Mouse (Mus musculus): ENCODE results near the gene Krr1. TPM values are rescaled to one million over a fixed set of nuclear protein-coding genes. Genes with fewer than 3 reads are reported as not detected.

Krr1 gene
- polyA plus RNA-seq, 1 experiment, result 10.5 TPM

DNA sequence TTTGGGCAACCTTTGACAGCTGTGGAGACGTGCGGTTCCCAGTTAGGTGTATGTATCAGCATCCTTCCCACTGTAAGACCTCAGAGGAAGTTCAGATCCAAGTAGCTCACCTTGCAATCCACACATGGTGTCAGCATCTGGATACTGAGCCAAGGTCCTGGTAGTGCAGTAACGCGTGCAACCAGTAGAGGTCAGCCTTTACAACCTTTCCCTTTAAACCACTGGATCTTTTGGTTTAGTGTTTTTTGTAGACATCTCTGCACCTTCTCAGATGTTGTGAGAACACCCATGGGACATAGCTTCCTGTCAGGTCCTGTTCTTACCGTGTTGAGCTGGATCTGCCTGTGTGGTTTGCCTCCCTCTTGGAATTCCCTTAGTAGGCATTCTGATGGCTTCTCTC, 5.1 kb downstream of the Krr1 start:
- Histone ChIP-seq H3K4me2 (ENCODE audit: low read depth) (no peak overlapping the region), H3ac (ENCODE audit: control insufficient read depth, insufficient read length) (no peak overlapping the region), H3K4me3 (no peak overlapping the region), H3K36me3 (ENCODE audit: control insufficient read depth, insufficient read depth) (peaks cover 45% of the 10 kb centered on the region), H3K27me3 (ENCODE audit: control insufficient read depth, insufficient read depth, insufficient read length) (no peaks in the 10 kb centered on the region), H3K79me2 (ENCODE audit: control insufficient read depth, insufficient read depth) (peaks cover 46% of the 10 kb centered on the region)
- TF ChIP-seq POLR2A (IDR thresholded peaks at IDR 0.05; ENCODE audit: insufficient read length, low read depth) (no peak), MYOG (IDR thresholded peaks at IDR 0.05; ENCODE audit: control insufficient read depth in 1 of 3, insufficient read depth in 1 of 3, insufficient read length in 2 of 3, low read depth in 2 of 3) (no peak), USF1 (IDR thresholded peaks at IDR 0.05; ENCODE audit: low read depth) (no peak), REST (IDR thresholded peaks at IDR 0.05; ENCODE audit: insufficient read depth, insufficient read length) (no peak), SRF (IDR thresholded peaks at IDR 0.05; ENCODE audit: control insufficient read depth, insufficient read length, low read depth) (no peak), POLR2AphosphoS2 (IDR thresholded peaks at IDR 0.05; ENCODE audit: insufficient read length, low read depth) (no peak), CEBPB (IDR thresholded peaks at IDR 0.05; ENCODE audit: insufficient read depth, poor library complexity, severe bottlenecking) (no peak), TCF12 (IDR thresholded peaks at IDR 0.05; ENCODE audit: insufficient read depth, poor library complexity, severe bottlenecking) (no peak), MYOD1 (IDR thresholded peaks at IDR 0.05; ENCODE audit: control insufficient read depth in 1 of 3, insufficient read length in 2 of 3, low read depth in 2 of 3) (no peak), MAX (IDR thresholded peaks at IDR 0.05; ENCODE audit: low read depth) (no peak), E2F4 (IDR thresholded peaks at IDR 0.05; ENCODE audit: insufficient read depth) (no peak), TCF3 (IDR thresholded peaks at IDR 0.05; ENCODE audit: insufficient read length, low read depth) (no peak)

DNA sequence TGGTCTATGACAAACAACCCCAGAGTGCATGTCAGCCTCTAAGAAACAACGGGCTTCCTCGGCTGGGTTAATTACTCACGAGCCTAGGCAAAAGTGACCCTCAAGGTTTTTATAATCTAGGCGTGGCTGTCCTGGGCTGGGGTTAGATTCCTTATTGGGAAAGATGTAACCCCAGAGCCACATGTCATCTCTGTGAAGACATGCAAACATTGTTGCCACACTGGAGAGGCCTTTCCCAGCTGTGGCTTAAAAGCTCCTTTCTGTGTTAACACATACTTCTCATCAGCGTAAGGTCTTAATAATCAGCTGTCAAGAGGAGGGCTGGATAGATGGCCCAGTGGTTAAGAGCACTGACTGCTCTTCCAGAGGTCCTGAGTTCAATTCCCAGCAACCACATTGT, 10.6 kb downstream of the Krr1 start:
- Histone ChIP-seq H3K79me2 (ENCODE audit: control insufficient read depth, insufficient read depth) (peaks cover 4% of the 10 kb centered on the region), H3K36me3 (ENCODE audit: control insufficient read depth, insufficient read depth) (peaks cover 81% of the 10 kb centered on the region), H3K27me3 (ENCODE audit: control insufficient read depth, insufficient read depth, insufficient read length) (no peaks in the 10 kb centered on the region), H3K4me2 (ENCODE audit: low read depth) (no peak overlapping the region), H3ac (ENCODE audit: control insufficient read depth, insufficient read length) (no peak overlapping the region), H3K4me3 (no peak overlapping the region)
- TF ChIP-seq REST (IDR thresholded peaks at IDR 0.05; ENCODE audit: insufficient read depth, insufficient read length) (no peak), POLR2AphosphoS2 (IDR thresholded peaks at IDR 0.05; ENCODE audit: insufficient read length, low read depth) (no peak), CEBPB (IDR thresholded peaks at IDR 0.05; ENCODE audit: insufficient read depth, poor library complexity, severe bottlenecking) (no peak), USF1 (IDR thresholded peaks at IDR 0.05; ENCODE audit: low read depth) (no peak), MAX (IDR thresholded peaks at IDR 0.05; ENCODE audit: low read depth) (no peak), E2F4 (IDR thresholded peaks at IDR 0.05; ENCODE audit: insufficient read depth) (no peak), TCF12 (IDR thresholded peaks at IDR 0.05; ENCODE audit: insufficient read depth, poor library complexity, severe bottlenecking) (no peak), POLR2A (IDR thresholded peaks at IDR 0.05; ENCODE audit: insufficient read length, low read depth) (no peak), MYOD1 (IDR thresholded peaks at IDR 0.05; ENCODE audit: control insufficient read depth in 1 of 3, insufficient read length in 2 of 3, low read depth in 2 of 3) (no peak), SRF (IDR thresholded peaks at IDR 0.05; ENCODE audit: control insufficient read depth, insufficient read length, low read depth) (no peak), MYOG (IDR thresholded peaks at IDR 0.05; ENCODE audit: control insufficient read depth in 1 of 3, insufficient read depth in 1 of 3, insufficient read length in 2 of 3, low read depth in 2 of 3) (no peak), TCF3 (IDR thresholded peaks at IDR 0.05; ENCODE audit: insufficient read length, low read depth) (no peak)

DNA sequence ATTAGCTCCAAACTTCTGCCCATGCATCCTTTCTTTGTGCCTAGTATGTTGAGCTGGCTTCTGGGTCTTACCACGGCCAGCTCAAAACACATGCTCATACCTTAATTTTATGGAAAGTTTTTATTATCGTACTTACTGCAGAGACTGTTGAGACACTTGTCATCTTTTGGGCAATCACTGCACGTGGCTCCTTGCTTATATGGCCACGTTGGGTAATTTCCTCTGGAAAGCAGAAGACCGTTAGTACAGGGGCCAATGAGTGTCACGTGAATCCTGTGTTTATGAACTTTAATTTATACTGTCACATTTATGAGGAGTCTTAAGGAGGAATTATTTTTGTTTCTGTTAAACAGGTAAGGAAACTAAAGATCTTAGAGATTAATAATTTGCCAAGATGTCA, 14.0 kb downstream of the Krr1 start:
- TF ChIP-seq POLR2AphosphoS2 (IDR thresholded peaks at IDR 0.05; ENCODE audit: insufficient read length, low read depth) (no peak), CEBPB (IDR thresholded peaks at IDR 0.05; ENCODE audit: insufficient read depth, poor library complexity, severe bottlenecking) (no peak), MAX (IDR thresholded peaks at IDR 0.05; ENCODE audit: low read depth) (no peak), MYOD1 (IDR thresholded peaks at IDR 0.05; ENCODE audit: control insufficient read depth in 1 of 3, insufficient read length in 2 of 3, low read depth in 2 of 3) (no peak), E2F4 (IDR thresholded peaks at IDR 0.05; ENCODE audit: insufficient read depth) (no peak), TCF12 (IDR thresholded peaks at IDR 0.05; ENCODE audit: insufficient read depth, poor library complexity, severe bottlenecking) (no peak), REST (IDR thresholded peaks at IDR 0.05; ENCODE audit: insufficient read depth, insufficient read length) (no peak), USF1 (IDR thresholded peaks at IDR 0.05; ENCODE audit: low read depth) (no peak), SRF (IDR thresholded peaks at IDR 0.05; ENCODE audit: control insufficient read depth, insufficient read length, low read depth) (no peak), POLR2A (IDR thresholded peaks at IDR 0.05; ENCODE audit: insufficient read length, low read depth) (no peak)
- H3K36me3 ChIP-seq (ENCODE audit: control insufficient read depth, insufficient read depth), result peaks cover 56% of the 10 kb centered on the region
- H3K79me2 ChIP-seq (ENCODE audit: control insufficient read depth, insufficient read depth), result no peaks in the 10 kb centered on the region

DNA sequence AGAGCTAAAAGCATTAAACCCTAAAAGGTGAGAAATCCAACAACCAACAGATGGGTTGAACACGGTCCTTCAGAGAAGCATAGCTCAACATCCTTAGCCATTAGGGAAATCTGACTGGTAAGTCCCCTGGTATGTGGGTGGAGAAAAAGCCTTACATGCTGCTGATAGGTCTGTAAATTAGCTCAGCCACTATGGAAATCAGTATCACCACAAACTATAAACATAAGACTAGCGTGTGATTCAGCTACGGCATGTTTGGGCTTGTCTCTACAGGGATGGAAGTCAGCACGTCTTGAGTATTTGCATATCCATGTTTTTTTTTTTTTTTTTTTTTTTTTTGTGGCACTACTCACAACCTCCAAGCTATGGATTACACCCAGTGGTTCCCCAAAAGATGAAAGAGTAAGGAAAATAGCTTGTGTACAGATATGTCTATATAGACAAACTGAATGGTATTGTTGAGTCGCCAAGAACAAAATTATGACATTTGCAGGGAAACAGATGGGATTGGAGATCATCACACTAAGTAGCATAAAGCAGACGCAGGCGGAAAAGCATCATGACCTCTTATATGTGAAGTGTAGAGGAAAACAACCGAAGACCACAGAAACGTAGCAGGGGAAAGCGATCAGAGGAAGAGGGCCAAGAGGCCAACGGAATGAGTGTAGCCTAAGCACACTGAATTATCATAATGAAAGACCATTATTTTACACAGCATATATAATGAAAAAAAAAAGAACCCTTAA, 23.5 kb downstream of the Krr1 start:
- no peak for TF ChIP-seq REST (IDR thresholded peaks at IDR 0.05; ENCODE audit: insufficient read depth, insufficient read length)
- no peak overlapping the region for H3K4me2 ChIP-seq (ENCODE audit: low read depth)
- H3K79me2 ChIP-seq (ENCODE audit: control insufficient read depth, insufficient read depth), result no peaks in the 10 kb centered on the region
- no peak overlapping the region for H3K4me3 ChIP-seq
- no peak overlapping the region for H3ac ChIP-seq (ENCODE audit: control insufficient read depth, insufficient read length)
- no peaks in the 10 kb centered on the region for H3K27me3 ChIP-seq (ENCODE audit: control insufficient read depth, insufficient read depth, insufficient read length)
- H3K36me3 ChIP-seq (ENCODE audit: control insufficient read depth, insufficient read depth), result no peaks in the 10 kb centered on the region

More for the DNA sequence above, 14.0 kb downstream of the Krr1 start:
- Histone ChIP-seq H3ac (ENCODE audit: control insufficient read depth, insufficient read length) (no peak overlapping the region), H3K4me3 (no peak overlapping the region), H3K27me3 (ENCODE audit: control insufficient read depth, insufficient read depth, insufficient read length) (no peaks in the 10 kb centered on the region), H3K4me2 (ENCODE audit: low read depth) (no peak overlapping the region)

DNA sequence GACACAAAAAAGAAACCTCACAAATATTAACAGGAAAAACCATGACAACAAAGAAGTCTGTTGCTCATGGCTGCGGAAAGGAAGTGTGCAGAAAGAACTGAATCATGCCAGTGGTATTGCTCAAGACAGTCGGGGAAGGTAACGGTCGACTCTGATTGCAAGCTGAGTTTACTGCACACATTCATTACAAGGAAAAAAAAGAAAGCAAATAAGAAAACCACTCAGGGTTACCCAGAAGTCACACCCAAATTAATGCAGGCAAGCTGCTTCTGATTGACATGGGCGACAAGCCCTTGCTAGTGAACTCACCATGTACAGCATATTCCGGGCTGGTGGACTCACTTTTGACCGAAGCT, 24.1 kb downstream of the Krr1 start:
- H3ac ChIP-seq (ENCODE audit: control insufficient read depth, insufficient read length), result no peak overlapping the region
- no peaks in the 10 kb centered on the region for H3K36me3 ChIP-seq (ENCODE audit: control insufficient read depth, insufficient read depth)
- H3K4me3 ChIP-seq, result no peak overlapping the region
- H3K79me2 ChIP-seq (ENCODE audit: control insufficient read depth, insufficient read depth), result no peaks in the 10 kb centered on the region
- no peak overlapping the region for H3K4me2 ChIP-seq (ENCODE audit: low read depth)
- H3K27me3 ChIP-seq (ENCODE audit: control insufficient read depth, insufficient read depth, insufficient read length), result no peaks in the 10 kb centered on the region
- TF ChIP-seq MYOG (IDR thresholded peaks at IDR 0.05; ENCODE audit: control insufficient read depth in 1 of 3, insufficient read depth in 1 of 3, insufficient read length in 2 of 3, low read depth in 2 of 3) (no peak), TCF3 (IDR thresholded peaks at IDR 0.05; ENCODE audit: insufficient read length, low read depth) (no peak), TCF12 (IDR thresholded peaks at IDR 0.05; ENCODE audit: insufficient read depth, poor library complexity, severe bottlenecking) (no peak), E2F4 (IDR thresholded peaks at IDR 0.05; ENCODE audit: insufficient read depth) (no peak), CEBPB (IDR thresholded peaks at IDR 0.05; ENCODE audit: insufficient read depth, poor library complexity, severe bottlenecking) (no peak), MYOD1 (IDR thresholded peaks at IDR 0.05; ENCODE audit: control insufficient read depth in 1 of 3, insufficient read length in 2 of 3, low read depth in 2 of 3) (no peak), POLR2A (IDR thresholded peaks at IDR 0.05; ENCODE audit: insufficient read length, low read depth) (no peak), POLR2AphosphoS2 (IDR thresholded peaks at IDR 0.05; ENCODE audit: insufficient read length, low read depth) (no peak), MAX (IDR thresholded peaks at IDR 0.05; ENCODE audit: low read depth) (no peak), REST (IDR thresholded peaks at IDR 0.05; ENCODE audit: insufficient read depth, insufficient read length) (no peak), SRF (IDR thresholded peaks at IDR 0.05; ENCODE audit: control insufficient read depth, insufficient read length, low read depth) (no peak), USF1 (IDR thresholded peaks at IDR 0.05; ENCODE audit: low read depth) (no peak)
